Mouse (Mus musculus) activated CD4-positive, CD25-positive, alpha-beta regulatory T cell, adult 4 months (primary cell): ENCODE measurements around the gene A630023A22Rik. TPM values are rescaled to one million over a fixed set of nuclear protein-coding genes. Genes with fewer than 3 reads are reported as not detected.

ENCODE experiments used
- ATAC-seq: one replicate; pipeline ENCODE4 v1.8.0; 2017
- polyA plus RNA-seq, 2 experiments: library from polyadenylated mRNA; unstranded; fragments of 100-300 nt; shearing (Covaris generic); gene quantifications; one replicate each; pipeline ENCODE4 v1.2.1; 2017

A630023A22Rik gene
- not detected for polyA plus RNA-seq

DNA sequence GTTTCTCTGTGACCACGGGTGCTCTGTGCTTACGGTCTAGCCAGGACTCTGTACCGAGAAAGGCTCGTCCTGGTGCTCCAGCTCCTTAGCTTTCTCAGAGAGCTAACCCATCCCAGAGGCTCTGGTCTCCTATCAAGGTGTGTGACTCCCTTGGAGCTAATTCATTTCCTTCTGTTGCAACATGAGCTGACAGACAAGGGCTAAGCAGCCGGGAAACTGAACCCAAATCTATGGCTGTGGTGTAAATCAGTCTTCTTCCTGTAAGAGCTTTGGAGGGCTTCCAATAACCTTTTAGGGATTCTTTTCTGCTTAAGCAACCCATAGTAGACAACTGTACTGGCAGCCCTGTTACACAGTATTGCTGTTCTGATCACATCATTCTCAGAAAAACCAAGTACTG lies at the start of gene A630023A22Rik:
Gene A630023A22Rik, minus strand, starts transcription at position 154 of the 400 bp plus-strand sequence.
- no peak for ATAC-seq

DNA sequence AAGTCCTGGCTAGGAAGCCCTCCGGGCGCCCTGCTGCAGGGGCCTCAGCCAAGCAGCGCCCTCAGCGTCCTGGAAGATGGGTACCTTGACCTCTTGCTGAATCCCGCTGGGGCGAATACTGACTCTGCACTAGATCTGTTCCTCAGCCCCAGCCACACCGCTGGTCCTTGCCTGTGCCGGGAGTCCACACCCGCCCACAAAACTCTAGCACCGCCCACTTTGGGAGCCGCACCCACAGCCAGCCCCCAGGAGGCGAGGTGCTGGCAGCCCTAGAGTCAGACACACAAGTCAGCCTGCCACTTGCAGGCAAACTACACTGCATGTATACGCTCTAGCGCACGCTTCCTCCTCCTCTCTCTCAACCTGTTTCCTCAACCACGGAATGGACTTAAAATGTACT lies 49.8 kb upstream of the A630023A22Rik start, which contains the start of gene Npy4r:
Gene Npy4r, minus strand, starts transcription at position 148 of the 400 bp plus-strand sequence.
- ATAC-seq = no peak

GRCm38 (mm10) chr14:34142915-34143314 lies 40.4 kb upstream of the A630023A22Rik start:
- no peak for ATAC-seq

GRCm38 (mm10) chr14:34142316-34142715 lies 39.8 kb upstream of the A630023A22Rik start:
- no peak for ATAC-seq

- ATAC-seq = no peak
Observed at GRCm38 (mm10) chr14:34139671-34140664, 37.4 kb upstream of the A630023A22Rik start.

DNA sequence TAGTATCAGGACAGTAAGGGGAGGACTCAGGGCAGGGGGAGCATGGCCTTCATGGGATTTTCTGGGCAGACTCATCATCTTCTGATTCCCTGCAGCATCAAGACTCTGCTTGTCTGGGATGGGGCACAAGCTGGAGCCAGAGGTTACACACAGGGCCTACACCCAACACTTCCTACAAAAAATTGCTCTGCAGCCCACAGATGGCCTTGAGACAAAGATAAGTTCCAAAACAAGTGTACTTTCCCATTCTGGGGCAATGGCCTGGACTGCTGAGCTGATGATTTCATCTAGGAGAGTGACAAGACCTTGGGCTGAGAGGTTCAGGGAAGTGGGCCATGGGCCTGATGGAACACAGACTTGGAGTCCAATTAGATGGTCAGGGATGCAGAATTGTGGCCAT lies 32.8 kb upstream of the A630023A22Rik start:
- no peak for ATAC-seq

GRCm38 (mm10) chr14:34131216-34131615 lies 28.7 kb upstream of the A630023A22Rik start:
- no peak for ATAC-seq

DNA sequence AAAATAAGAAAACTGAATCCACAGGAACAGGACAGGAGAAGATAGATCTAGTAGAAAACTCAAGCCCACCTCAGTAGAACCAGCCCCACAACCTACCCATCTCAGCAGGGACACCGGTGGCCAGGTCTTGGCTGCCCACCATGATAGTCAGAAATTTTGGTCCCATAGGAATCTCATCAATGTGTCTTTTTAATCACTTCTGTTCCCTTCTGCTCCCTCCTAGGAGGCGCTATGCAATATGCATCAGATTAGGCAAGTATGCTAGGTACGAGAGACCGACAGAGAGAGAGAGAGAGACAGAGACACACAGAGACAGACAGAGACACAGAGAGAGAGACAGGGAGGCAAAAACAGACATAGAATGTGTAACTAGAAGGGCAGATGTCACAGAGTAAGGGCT lies 19.1 kb upstream of the A630023A22Rik start:
- no peak for ATAC-seq

GRCm38 (mm10) chr14:34120923-34121351 lies 18.4 kb upstream of the A630023A22Rik start:
- ATAC-seq = no peak

GRCm38 (mm10) chr14:34120016-34120910 lies 17.7 kb upstream of the A630023A22Rik start:
- ATAC-seq = no peak

- no peak for ATAC-seq
Observed at GRCm38 (mm10) chr14:34119046-34119723, 16.6 kb upstream of the A630023A22Rik start.

- no peak for ATAC-seq
Observed at GRCm38 (mm10) chr14:34114311-34114710, 11.8 kb upstream of the A630023A22Rik start.

- no peak for ATAC-seq
Observed at GRCm38 (mm10) chr14:34107594-34107993, 5.0 kb upstream of the A630023A22Rik start.

DNA sequence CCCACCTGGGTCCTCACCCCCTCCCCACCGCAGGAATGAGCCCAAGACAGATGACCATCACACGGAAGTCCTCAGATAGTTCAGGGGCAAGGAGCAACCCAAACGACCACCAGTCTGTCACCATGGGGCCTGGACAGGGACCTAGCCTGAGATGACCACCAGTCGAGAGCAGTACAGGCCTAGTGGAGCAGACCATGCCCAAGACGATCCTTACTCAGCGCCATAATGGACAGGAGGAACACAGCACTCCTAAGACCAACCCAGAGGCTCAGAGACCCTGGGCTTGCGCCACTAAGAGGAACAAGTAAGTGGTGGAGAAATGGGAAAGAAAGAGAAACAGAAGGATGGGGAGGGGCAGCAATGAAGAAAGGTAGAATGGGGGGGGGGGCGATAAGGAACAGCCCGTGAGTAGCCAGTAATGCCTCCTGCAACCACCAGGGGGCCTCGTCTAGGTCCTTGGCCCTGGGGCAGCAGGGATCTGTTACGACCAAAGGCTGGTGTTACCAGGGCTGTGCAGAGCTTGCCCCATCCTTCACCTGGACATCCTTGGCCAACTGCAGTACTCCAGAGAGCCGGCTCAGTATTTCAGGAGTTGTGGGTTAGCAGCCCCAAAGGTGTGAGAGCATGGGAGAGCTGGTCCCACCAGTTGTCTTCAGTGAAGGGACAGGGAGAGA lies 4.0 kb upstream of the A630023A22Rik start:
- no peak for ATAC-seq

DNA sequence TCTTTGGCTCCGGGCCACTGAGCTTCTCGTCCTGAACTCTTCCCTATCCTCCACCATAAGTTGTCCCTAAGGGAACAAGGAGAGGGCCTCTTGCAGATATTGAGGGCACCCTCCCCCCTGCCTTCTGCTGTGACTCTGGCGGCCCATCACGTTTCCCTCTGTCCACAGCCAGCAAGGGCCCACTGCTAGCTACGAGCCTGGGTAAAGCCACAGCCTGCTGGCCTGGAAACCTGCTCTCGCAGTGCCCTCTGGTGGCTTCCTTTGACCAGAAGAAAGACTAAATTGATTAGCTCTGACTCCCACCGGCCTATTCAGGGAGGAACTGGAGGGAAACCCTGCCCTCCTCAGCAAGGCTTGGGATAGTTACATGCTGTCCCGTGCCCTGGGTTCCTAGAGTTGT lies 2.3 kb upstream of the A630023A22Rik start:
- no peak for ATAC-seq

DNA sequence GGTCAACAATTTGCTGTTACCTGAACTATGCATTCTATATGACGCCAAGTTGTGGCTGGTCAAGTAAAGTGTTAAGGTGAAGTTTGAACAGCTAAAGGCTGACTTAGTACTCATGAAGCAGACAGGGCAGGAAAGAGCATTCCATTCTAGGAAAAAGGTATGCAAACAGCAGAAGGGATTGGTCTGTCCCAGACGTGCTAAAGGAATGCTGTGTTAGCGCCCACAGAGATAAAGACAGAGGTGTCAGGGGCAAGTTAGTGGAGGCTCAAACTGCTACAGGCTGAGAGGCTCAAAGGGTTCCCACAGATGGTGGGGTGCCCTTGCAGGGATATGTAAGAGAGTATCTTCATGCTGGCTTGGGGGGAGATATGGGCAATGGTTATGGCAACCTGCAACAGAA lies 1.3 kb upstream of the A630023A22Rik start:
- no peak for ATAC-seq

DNA sequence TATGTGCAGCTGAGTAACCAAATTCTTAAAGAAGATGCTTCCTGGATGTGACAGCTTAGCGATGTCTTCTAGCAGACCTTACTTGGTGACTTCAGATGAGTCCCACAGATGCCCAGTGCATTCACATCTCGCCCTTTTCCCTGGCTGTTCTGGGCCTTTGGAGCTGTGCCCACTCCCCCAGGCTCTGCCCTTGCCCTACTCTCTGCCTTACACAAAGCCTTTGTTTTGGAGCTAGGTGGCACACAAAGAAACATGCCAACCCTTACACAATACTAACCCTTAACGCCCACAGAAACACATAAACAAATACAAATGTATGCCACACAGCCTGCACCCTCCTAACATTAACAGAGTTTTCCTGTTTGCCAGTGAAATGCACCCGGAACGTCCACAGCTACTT lies 6.4 kb downstream of the A630023A22Rik start:
- no peak for ATAC-seq

GRCm38 (mm10) chr14:34092856-34093255 lies 9.7 kb downstream of the A630023A22Rik start:
- no peak for ATAC-seq

DNA sequence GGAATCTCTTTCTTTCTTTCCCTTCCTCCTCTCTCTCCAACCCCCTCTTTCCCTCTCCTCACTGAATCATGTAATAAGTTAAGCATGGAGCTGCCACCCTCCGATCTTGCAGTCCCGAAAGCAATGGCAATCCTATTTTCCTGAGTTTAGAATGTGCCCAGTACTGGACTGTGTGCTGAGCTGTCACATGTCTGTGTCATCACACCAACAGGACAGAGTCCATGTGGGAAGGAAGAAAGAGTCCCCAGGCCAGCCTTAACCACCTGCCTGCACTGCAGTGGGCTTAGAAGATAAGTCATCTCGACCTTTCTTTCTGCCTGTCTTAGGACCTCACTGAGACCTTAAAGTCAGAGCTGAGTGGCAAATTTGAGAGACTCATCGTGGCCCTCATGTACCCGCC lies 11.1 kb downstream of the A630023A22Rik start:
- no peak for ATAC-seq

- no peak for ATAC-seq
Observed at GRCm38 (mm10) chr14:34089796-34090195, 12.8 kb downstream of the A630023A22Rik start.

- no peak for ATAC-seq
Observed at GRCm38 (mm10) chr14:34087856-34088398, 14.6 kb downstream of the A630023A22Rik start.
